Mouse (Mus musculus) liver, embryonic 14.5 days (tissue): ENCODE data around the gene Asb10. TPM values are rescaled to one million over a fixed set of nuclear protein-coding genes. Genes with fewer than 3 reads are reported as not detected.
A peak's percentile ranks its signal among the peaks of the same experiment; 100 is the strongest.

ENCODE experiments used
- ATAC-seq: fragments of 200-750 bp; cut with Nextera tagmentation; 2 replicates; pipeline ENCODE4 v1.8.0; 2017; ENCODE audit warnings: moderate number of reproducible peaks, mild to moderate bottlenecking, moderate library complexity; ENCODE audit not compliant: insufficient read depth
- DNase-seq, 3 experiments: peaks; one replicate each; pipeline ENCODE4 v3.0.0-alpha.2; 2012 to 2013; ENCODE audit warnings: low read depth in 3 of 3, low spot score in 3 of 3
- H3K27ac ChIP-seq: fragments of 300-500 bp; sonication (generic); 2 replicates; pipeline ENCODE4 v1.5.1; 2014; ENCODE audit warnings: moderate library complexity, mild to moderate bottlenecking, control low read depth, inconsistent platforms
- H3K27me3 ChIP-seq: fragments of 300-500 bp; sonication (generic); 2 replicates; pipeline ENCODE4 v1.6.1; 2014; ENCODE audit warnings: mild to moderate bottlenecking, low read length, moderate library complexity; ENCODE audit not compliant: control insufficient read depth, insufficient read depth
- H3K36me3 ChIP-seq: fragments of 300-500 bp; sonication (generic); replicated peaks from 2 replicates; pipeline ENCODE4 v1.6.1; 2014; ENCODE audit warnings: low read depth; ENCODE audit not compliant: control insufficient read depth, insufficient read depth
- H3K4me1 ChIP-seq, 2 experiments: fragments of 200-500 bp in 1 of 2; fragments of 300-500 bp in 1 of 2; sonication (generic) in 1 of 2; replicated peaks; 2 replicates each; pipeline ENCODE4 v1.6.1; 2012 to 2014; ENCODE audit warnings: antibody characterized with exemption in 1 of 2, inconsistent platforms in 1 of 2, low read length in 1 of 2; ENCODE audit not compliant: control insufficient read depth in 2 of 2, insufficient read depth in 2 of 2
- H3K4me2 ChIP-seq: fragments of 300-500 bp; sonication (generic); 2 replicates; pipeline ENCODE4 v1.6.1; 2014; ENCODE audit warnings: low read depth, mild to moderate bottlenecking, control low read depth, moderate library complexity
- H3K4me3 ChIP-seq, 2 experiments: fragments of 200-500 bp in 1 of 2; fragments of 300-500 bp in 1 of 2; sonication (generic) in 1 of 2; 2 replicates each; pipeline ENCODE4 v1.5.1; 2012 to 2014; ENCODE audit warnings: low read depth in 2 of 2, low read length in 2 of 2, mild to moderate bottlenecking in 2 of 2, control low read depth in 1 of 2, inconsistent platforms in 1 of 2, moderate library complexity in 1 of 2; ENCODE audit not compliant: insufficient read depth in 1 of 2
- H3K9ac ChIP-seq: fragments of 300-500 bp; sonication (generic); replicated peaks from 2 replicates; pipeline ENCODE4 v1.6.1; 2014; ENCODE audit warnings: mild to moderate bottlenecking, control low read depth, moderate library complexity
- H3K9me3 ChIP-seq: fragments of 300-500 bp; sonication (generic); 2 replicates; pipeline ENCODE4 v1.6.1; 2016; ENCODE audit warnings: low read length, mixed read lengths; ENCODE audit not compliant: control insufficient read depth
- CTCF ChIP-seq: IDR thresholded peaks from 2 replicates; pipeline ENCODE4 v1.5.1; 2016; ENCODE audit warnings: antibody characterized with exemption, low read depth, control low read depth
- EP300 ChIP-seq: IDR thresholded peaks from 2 replicates; pipeline ENCODE4 v1.6.1; 2016; ENCODE audit warnings: antibody characterized with exemption, low read depth
- WGBS: fragments of 180-500 bp; shearing (Covaris S2); extraction: QIAGEN DNeasy Blood & Tissue Kit; methylation state at CpG from one replicate; pipeline ENCODE4 v1.1.7; 2014; ENCODE audit not compliant: insufficient replicate concordance; 5-methylcytosine and 5-hydroxymethylcytosine counted together
- polyA plus RNA-seq, 2 experiments: library from polyadenylated mRNA; depleted of rRNA in 1 of 2; stranded (reverse) in 1 of 2; unstranded in 1 of 2; fragments of >200 nt; fragmentation: Nextera tagmentation in 1 of 2; extraction: Ambion mirVana in 1 of 2; gene quantifications; 2 replicates each; pipeline versions ENCODE4 v1.2.1 to v1.2.3; 2012 to 2014

The Asb10 gene
- polyA plus RNA-seq, 2 experiments = 0.08 TPM; not detected in 1

DNA sequence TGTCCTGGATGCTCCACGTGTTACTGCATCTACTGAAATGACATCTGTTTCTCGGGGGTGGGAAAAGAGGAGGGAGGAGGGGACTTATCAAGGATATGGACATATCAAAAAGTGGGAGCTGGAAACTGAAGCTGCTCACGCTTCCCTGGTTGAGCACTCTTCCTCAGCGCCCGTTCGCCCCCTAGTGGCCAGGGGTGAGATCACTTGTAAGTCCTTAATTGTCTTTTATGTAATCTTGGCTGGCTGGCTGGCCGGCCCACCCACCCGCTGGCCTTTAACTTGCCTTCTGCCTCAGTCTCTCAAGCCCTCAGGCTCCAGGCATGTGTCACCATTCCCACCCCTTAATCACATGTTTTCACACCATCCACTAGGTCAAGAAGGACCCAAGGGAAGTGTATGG, 54.7 kb downstream of the Asb10 start:
- Histone ChIP-seq H3K4me3 (no peak overlapping the region), H3K9me3 (no peaks in the 10 kb centered on the region), H3K27ac (no peak overlapping the region), H3K36me3 (peaks cover 13% of the 10 kb centered on the region), H3K4me2 (no peak overlapping the region), H3K27me3 (no peaks in the 10 kb centered on the region), H3K4me1 (0 out of 4 replicates have a peak, but pooled peaks cover 0 to 2% of the 10 kb centered on the region in 2 experiments), H3K9ac (no peak overlapping the region)
- peak; percentile 44 to 56 (median 48) for DNase-seq
- WGBS = 7% methylated on average over 8 of the region's 8 CpGs
- no peak for ATAC-seq
- no peak for TF ChIP-seq EP300
- TF ChIP-seq CTCF = peak; percentile 96

DNA sequence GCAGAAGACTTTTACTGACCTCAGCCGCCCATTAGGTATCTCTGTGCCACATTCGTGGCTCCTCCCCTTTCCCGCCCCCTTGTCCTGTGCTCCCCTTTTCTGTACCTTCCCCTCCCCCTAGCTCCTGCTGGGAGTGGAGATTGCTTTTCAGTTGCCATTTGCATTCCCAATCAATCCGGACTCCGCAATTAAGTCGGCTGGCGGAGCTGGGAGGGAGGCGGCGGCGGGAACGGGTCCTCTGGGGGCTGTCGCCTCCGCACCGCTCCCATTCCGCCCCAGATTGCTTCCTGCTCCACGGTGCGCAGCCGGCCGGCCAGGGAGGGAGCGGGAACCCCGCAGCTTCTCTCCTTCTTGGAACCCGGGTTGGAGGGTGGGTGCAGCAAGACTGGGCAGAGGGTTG, 55.8 kb downstream of the Asb10 start:
- no peaks in the 10 kb centered on the region for H3K27me3 ChIP-seq
- H3K4me3 ChIP-seq = peak overlapping the region in 1 of 2 experiments; percentile 12; a peak in 1 of 4 replicates
- TF ChIP-seq EP300 = no peak
- TF ChIP-seq CTCF = no peak
- peak overlapping the region; percentile 47 for H3K4me2 ChIP-seq
- DNase-seq = peak in 1 of 3 experiments; percentile 17
- 0 out of 4 replicates have a peak, but pooled peaks cover 0 to 2% of the 10 kb centered on the region in 2 experiments for H3K4me1 ChIP-seq
- ATAC-seq = no peak
- no peak overlapping the region for H3K27ac ChIP-seq
- no peak overlapping the region for H3K9ac ChIP-seq
- peaks cover 13% of the 10 kb centered on the region for H3K36me3 ChIP-seq
- 75% methylated on average over 22 of the region's 22 CpGs for WGBS
- H3K9me3 ChIP-seq = no peaks in the 10 kb centered on the region

DNA sequence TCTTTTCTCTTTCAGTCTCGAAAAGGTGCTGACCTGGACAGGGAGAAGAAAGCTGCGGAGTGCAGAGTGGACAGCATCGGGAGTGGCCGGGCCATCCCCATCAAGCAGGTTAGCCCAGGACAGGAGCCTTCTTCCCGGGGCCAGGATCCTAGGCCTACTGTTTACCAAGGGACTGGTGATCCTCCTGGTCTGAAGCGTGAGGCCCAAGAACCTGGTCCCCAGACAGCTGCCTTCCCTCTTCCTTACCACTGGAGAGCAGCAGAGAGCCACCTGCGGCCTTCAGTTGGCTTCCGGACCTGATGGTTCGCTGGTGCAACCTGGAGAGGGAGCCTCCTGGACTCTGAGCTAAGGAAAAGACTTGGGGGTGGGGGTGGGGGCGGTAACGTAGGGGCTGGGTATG, 57.5 kb downstream of the Asb10 start:
- 53% methylated on average over 11 of the region's 11 CpGs for WGBS
- Histone ChIP-seq H3K4me1 (0 out of 4 replicates have a peak, but pooled peaks cover 0 to 2% of the 10 kb centered on the region in 2 experiments), H3K27ac (no peak overlapping the region), H3K27me3 (no peaks in the 10 kb centered on the region), H3K36me3 (peaks cover 17% of the 10 kb centered on the region), H3K4me3 (no peak overlapping the region), H3K9ac (no peak overlapping the region), H3K9me3 (no peaks in the 10 kb centered on the region), H3K4me2 (peak overlapping the region; percentile 19)
- peak; percentile 86 for TF ChIP-seq CTCF
- no peak for TF ChIP-seq EP300
- peak; percentile 10; the same call in 1 of the 2 replicates for ATAC-seq
- peak; percentile 30 to 35 (median 32) for DNase-seq

Other genes starting within 250 kb of the Asb10 start
- gene Kcnh2, start 189.4 kb downstream of the Asb10 start, polyA plus RNA-seq (2012; rRNA removed) = 0.44 and 0.93 TPM in 2 replicates
- gene Kcnh2, start 189.4 kb downstream of the Asb10 start, polyA plus RNA-seq (2014; fragmentation: Nextera tagmentation; extraction: Ambion mirVana) = 0.05 and 0.28 TPM in 2 replicates
- 1.3 and 1.4 TPM in 2 replicates for gene Nos3, start 176.2 kb downstream of the Asb10 start, polyA plus RNA-seq (2012; rRNA removed)
- gene Nos3, start 176.2 kb downstream of the Asb10 start, polyA plus RNA-seq (2014; fragmentation: Nextera tagmentation; extraction: Ambion mirVana) = 1.5 TPM in 2 replicates
- 0.42 and 0.57 TPM in 2 replicates for gene Atg9b, start 148.8 kb downstream of the Asb10 start, polyA plus RNA-seq (2012; rRNA removed)
- 0.14 and 0.35 TPM in 2 replicates for gene Atg9b, start 148.8 kb downstream of the Asb10 start, polyA plus RNA-seq (2014; fragmentation: Nextera tagmentation; extraction: Ambion mirVana)
- gene Abcb8, start 147.3 kb downstream of the Asb10 start, polyA plus RNA-seq (2012; rRNA removed) = 16.9 and 20.4 TPM in 2 replicates
- 18.0 and 19.5 TPM in 2 replicates for gene Abcb8, start 147.3 kb downstream of the Asb10 start, polyA plus RNA-seq (2014; fragmentation: Nextera tagmentation; extraction: Ambion mirVana)
- not detected in 2 replicates for gene Asic3, start 127.6 kb downstream of the Asb10 start, polyA plus RNA-seq (2012; rRNA removed)
- gene Asic3, start 127.6 kb downstream of the Asb10 start, polyA plus RNA-seq (2014; fragmentation: Nextera tagmentation; extraction: Ambion mirVana) = not detected in 2 replicates
- 9.9 and 10.3 TPM in 2 replicates for gene Cdk5, start 117.4 kb downstream of the Asb10 start, polyA plus RNA-seq (2012; rRNA removed)
- 8.2 and 8.9 TPM in 2 replicates for gene Cdk5, start 117.4 kb downstream of the Asb10 start, polyA plus RNA-seq (2014; fragmentation: Nextera tagmentation; extraction: Ambion mirVana)
- 11.6 and 12.9 TPM in 2 replicates for gene Slc4a2, start 117.1 kb downstream of the Asb10 start, polyA plus RNA-seq (2012; rRNA removed)
- gene Slc4a2, start 117.1 kb downstream of the Asb10 start, polyA plus RNA-seq (2014; fragmentation: Nextera tagmentation; extraction: Ambion mirVana) = 5.6 and 6.0 TPM in 2 replicates
- gene Fastk, start 95.7 kb downstream of the Asb10 start, polyA plus RNA-seq (2012; rRNA removed) = 59.9 and 82.4 TPM in 2 replicates
- gene Fastk, start 95.7 kb downstream of the Asb10 start, polyA plus RNA-seq (2014; fragmentation: Nextera tagmentation; extraction: Ambion mirVana) = 40.8 and 47.2 TPM in 2 replicates
- 5.3 and 7.6 TPM in 2 replicates for gene Tmub1, start 93.1 kb downstream of the Asb10 start, polyA plus RNA-seq (2012; rRNA removed)
- gene Tmub1, start 93.1 kb downstream of the Asb10 start, polyA plus RNA-seq (2014; fragmentation: Nextera tagmentation; extraction: Ambion mirVana) = 4.0 and 6.5 TPM in 2 replicates
- 16.9 and 17.8 TPM in 2 replicates for gene Agap3, start 88.8 kb downstream of the Asb10 start, polyA plus RNA-seq (2012; rRNA removed)
- gene Agap3, start 88.8 kb downstream of the Asb10 start, polyA plus RNA-seq (2014; fragmentation: Nextera tagmentation; extraction: Ambion mirVana) = 6.6 and 10.1 TPM in 2 replicates
- gene Gbx1, start 13.8 kb downstream of the Asb10 start, polyA plus RNA-seq (2012; rRNA removed) = not detected in 2 replicates
- not detected in 2 replicates for gene Gbx1, start 13.8 kb downstream of the Asb10 start, polyA plus RNA-seq (2014; fragmentation: Nextera tagmentation; extraction: Ambion mirVana)
- gene 4931409K22Rik, start 15.8 kb upstream of the Asb10 start, polyA plus RNA-seq (2012; rRNA removed) = 0.03 TPM in 1 of 2 replicates, not detected in the other
- not detected in 2 replicates for gene 4931409K22Rik, start 15.8 kb upstream of the Asb10 start, polyA plus RNA-seq (2014; fragmentation: Nextera tagmentation; extraction: Ambion mirVana)
- 29.2 and 33.6 TPM in 2 replicates for gene Abcf2, start 36.5 kb upstream of the Asb10 start, polyA plus RNA-seq (2012; rRNA removed)
- 50.9 and 53.5 TPM in 2 replicates for gene Abcf2, start 36.5 kb upstream of the Asb10 start, polyA plus RNA-seq (2014; fragmentation: Nextera tagmentation; extraction: Ambion mirVana)
- 5.6 and 5.9 TPM in 2 replicates for gene Chpf2, start 45.8 kb upstream of the Asb10 start, polyA plus RNA-seq (2012; rRNA removed)
- gene Chpf2, start 45.8 kb upstream of the Asb10 start, polyA plus RNA-seq (2014; fragmentation: Nextera tagmentation; extraction: Ambion mirVana) = 5.9 and 6.5 TPM in 2 replicates
- 1.1 and 1.5 TPM in 2 replicates for gene Smarcd3, start 83.4 kb upstream of the Asb10 start, polyA plus RNA-seq (2012; rRNA removed)
- gene Smarcd3, start 83.4 kb upstream of the Asb10 start, polyA plus RNA-seq (2014; fragmentation: Nextera tagmentation; extraction: Ambion mirVana) = 0.95 and 1.0 TPM in 2 replicates
- gene Nub1, start 144.6 kb upstream of the Asb10 start, polyA plus RNA-seq (2012; rRNA removed) = 6.7 and 10.8 TPM in 2 replicates
- 10.5 and 11.9 TPM in 2 replicates for gene Nub1, start 144.6 kb upstream of the Asb10 start, polyA plus RNA-seq (2014; fragmentation: Nextera tagmentation; extraction: Ambion mirVana)
- gene Wdr86, start 189.7 kb upstream of the Asb10 start, polyA plus RNA-seq (2012; rRNA removed) = 1.4 TPM in 2 replicates
- gene Wdr86, start 189.7 kb upstream of the Asb10 start, polyA plus RNA-seq (2014; fragmentation: Nextera tagmentation; extraction: Ambion mirVana) = 1.1 and 1.5 TPM in 2 replicates
- gene Crygn, start 217.0 kb upstream of the Asb10 start, polyA plus RNA-seq (2012; rRNA removed) = 0.06 TPM in 1 of 2 replicates, not detected in the other
- 1.2 TPM in 1 of 2 replicates, not detected in the other for gene Crygn, start 217.0 kb upstream of the Asb10 start, polyA plus RNA-seq (2014; fragmentation: Nextera tagmentation; extraction: Ambion mirVana)